Mouse (Mus musculus): Measurements from ENCODE around the gene Dzip1.

Dzip1 gene

DNA sequence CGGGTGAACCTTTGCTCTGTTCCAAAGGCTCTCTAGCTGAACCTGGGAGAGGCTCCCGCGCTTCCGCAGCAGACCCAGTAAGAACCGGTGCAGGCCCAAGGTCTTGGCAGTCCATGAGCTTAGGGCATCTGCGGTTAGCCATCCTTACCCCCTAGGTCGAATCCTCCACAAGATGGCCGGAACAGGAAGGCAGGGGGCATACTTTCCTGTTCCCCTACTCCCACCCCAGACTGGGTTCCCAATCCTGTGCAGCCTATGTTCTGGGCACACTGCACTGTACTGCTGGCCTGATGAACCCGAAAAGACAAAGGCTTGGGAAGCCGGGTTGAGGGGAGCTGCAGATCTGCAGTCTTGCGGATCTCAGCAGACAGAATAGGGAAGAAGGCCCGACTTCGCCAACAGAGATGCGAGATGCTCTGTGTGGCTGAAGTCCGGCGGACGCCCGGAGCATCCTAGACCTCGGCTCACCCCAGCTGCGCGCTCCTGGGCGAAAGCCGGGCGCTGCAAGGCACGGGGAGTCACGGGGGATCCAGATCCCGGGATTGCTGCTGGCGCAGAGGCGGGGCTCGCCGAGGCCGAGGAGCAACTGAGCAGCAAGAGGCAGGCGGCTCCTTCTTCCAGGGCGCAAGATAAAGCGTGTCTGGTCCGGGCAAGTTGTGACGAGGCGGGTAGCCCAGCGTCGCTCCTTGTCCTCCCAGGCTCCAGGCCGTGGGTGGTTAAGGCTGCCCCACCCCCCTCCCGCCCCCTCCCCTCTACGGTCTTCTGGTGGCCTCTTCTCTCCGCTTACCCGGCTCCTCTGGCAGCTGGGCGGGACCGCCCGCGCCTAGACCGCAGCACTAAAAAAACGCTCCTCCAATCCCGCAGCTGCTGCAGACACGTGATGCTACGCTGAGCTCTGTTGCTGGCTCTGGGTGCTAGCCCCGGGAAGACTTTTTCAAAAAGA is at the start of gene Dzip1:
Dzip1 (minus strand) TSS at position 788 of the 943 bp plus-strand sequence.
- peak; percentile 76 for ATAC-seq (ENCODE audit: insufficient number of reproducible peaks, low FRiP score, low TSS enrichment)

DNA sequence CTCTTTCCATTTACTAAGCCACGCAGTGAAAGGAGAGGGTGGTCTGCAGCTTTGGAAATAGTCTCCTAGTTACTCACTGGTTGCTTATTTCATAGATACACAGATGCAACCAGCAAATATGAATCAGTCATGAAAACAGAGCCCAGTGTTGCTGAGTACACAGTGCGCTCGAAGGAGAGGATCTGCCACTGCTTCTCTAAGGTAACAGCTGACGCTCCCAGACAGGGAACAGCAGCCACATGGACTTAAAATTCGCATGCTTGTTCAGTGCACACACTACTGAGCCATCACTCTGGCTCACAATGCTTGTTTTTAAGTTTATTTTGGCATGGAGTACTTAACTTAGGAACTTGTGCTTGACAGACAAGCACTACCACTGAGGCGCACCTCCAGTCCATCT is 47.0 kb upstream of the Dzip1 start:
- ATAC-seq (ENCODE audit: insufficient number of reproducible peaks, low FRiP score, low TSS enrichment), result no peak

DNA sequence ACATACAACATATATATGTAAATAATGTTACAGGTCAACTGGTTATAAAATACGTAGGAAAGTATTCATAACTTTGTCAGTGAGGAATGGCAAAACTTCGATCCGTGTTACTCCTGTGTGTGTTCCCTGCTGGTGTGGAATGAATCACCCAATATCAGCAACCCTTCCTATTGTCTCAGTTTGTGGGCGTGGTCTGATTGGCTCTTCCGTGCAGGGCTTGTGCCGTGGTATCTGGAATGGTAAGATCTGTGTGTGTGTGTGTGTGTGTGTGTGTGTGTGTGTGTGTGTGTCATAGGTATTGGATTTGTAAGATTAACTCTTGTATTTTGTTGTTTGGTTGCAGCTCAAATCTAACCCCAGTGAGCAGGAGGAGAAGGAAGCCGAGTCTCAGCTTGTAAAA is 42.4 kb upstream of the Dzip1 start:
- ATAC-seq (ENCODE audit: insufficient number of reproducible peaks, low FRiP score, low TSS enrichment), result no peak

DNA sequence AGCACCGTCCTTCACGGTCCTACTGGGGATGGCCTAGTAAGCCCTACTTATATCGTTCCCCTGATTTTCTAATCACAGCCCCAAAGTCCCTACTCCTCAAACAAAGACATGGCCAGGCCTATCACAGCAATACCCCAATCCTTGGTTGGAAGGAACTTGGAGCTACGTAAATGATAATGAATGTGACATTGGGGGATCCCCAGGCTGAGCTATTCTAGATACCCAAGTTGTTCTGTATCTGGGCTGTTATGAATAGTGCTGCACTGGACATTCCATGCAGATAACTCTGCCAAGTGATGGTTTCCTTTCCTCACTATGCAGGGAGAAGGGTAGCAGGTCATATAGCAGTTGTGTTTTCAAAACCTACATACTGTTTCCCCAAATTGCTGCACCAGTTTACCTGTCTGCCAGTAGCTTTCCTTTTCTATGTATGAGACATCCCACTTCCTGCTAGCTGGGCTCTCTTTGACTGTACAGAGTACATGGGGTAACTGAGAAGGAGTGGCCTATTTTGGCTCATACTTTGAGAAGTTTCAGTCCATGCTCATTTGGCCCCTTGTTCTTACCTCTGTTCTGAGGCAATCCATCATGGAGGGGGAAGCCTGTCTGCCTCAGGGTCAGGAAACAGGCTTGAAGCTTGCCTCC is 40.2 kb upstream of the Dzip1 start:
- ATAC-seq (ENCODE audit: insufficient number of reproducible peaks, low FRiP score, low TSS enrichment), result no peak

DNA sequence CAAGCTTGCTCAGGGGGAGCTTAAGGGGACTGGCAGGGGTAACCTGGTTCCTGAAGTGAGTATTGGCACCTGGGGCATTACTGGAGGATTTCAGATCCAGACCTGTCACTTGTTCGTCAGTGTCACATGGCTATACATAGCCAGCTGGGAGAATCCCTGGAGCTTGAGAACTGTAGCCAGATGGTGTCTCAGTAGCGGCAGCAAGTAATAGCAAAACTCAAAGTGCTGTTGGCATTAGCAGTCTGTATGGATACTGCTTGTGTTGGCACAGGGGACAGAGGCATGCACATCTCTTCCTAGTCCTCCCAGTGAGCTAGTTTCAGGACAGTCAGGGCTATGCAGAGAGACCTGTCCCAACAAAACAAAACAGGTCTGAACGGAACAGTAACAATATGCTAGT is 32.8 kb upstream of the Dzip1 start:
- peak; percentile 15; the same call in 1 of the 2 replicates for ATAC-seq (ENCODE audit: insufficient number of reproducible peaks, low FRiP score, low TSS enrichment)

DNA sequence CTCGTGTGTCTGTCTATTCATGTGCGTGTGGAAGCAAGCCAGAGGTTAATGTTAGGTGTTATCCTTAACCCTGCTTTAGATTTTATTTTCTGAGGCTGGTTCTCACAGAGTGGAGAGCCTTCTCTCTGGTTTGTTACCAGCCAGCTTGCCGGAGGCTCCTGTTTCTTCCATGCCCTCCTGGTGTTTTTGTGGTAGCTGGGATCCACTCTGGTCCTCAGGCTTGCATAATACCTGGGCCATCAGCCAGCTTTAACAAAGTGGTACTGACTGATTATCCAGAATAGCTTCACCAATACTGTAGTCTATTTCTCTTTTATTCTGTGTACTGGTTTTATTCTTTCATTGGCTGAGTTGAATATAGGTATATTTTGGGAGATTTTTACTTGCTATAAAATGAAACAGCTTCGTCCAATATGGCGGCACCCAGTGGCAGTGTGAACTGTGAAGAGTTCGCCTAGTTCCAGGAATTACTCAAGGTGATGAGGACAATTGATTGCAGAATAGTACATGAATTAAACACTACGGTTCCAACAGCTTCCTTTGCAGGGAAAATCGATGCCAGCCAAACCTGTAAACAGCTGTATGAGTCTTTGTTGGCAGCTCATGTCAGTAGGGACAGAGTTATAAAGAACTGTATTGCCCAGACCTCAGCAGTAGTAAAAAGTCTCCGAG is 26.8 kb upstream of the Dzip1 start:
- 0 out of 2 replicates have a peak, but pooled peaks have one; percentile 52 for ATAC-seq (ENCODE audit: insufficient number of reproducible peaks, low FRiP score, low TSS enrichment)

DNA sequence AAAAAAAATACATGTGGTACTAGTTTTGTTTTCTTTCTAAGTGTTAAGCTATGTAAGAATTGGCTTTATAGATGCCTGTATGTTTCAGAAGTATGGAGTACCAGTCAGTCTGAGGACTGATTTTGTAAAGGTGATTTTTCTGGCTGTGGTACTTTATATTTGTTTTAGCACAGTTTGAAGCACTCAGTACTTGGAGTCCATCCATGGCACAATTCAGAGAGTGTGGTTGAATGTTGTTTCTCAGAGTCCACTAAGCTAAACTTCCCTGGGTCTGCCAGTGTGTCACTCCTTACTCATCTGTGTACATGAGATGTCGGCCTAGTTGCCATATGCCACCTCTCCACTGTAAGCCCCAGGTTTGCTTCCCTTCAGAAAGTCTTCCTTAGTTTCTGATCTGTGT is 23.6 kb upstream of the Dzip1 start:
- ATAC-seq (ENCODE audit: insufficient number of reproducible peaks, low FRiP score, low TSS enrichment), result no peak

DNA sequence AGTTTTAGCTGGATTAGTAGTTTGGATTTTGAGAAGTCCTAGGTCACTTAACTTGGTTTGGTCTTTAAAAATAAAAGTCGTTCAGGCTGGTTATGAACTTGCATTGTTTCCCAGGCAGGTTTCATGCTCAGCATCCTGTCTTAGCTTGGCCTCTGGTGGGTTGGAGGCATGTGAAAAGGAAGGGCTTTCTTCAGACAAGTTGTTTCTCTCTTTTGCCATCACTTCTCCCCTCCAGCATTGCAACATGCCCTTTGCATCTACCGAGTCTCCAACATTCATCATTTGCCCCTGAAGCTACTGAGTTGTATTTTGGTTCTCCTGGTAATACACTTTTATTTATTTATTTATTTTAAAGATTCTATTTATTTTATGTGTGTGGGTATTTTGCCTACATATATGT is 19.4 kb upstream of the Dzip1 start:
- ATAC-seq (ENCODE audit: insufficient number of reproducible peaks, low FRiP score, low TSS enrichment), result no peak

DNA sequence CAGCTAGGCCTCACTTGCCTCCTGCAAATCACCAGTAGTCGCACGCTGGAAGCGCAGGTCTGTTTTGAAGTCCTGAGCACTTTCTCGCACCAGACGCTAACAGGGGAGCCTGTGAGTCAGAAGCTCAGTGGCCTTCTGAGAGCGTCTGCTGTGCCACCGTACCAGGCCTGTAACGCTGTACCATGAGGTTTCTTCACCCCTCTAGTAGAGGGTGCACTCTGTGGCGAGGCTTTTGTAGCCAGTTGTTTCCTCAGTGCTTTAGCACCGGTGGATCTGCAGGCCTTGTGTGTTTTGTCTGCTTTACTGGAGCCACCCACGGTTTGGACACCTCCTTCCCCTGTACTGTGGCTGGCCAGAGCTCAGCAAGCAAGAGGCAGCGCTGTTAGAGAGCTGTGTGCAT is 16.8 kb upstream of the Dzip1 start:
- ATAC-seq (ENCODE audit: insufficient number of reproducible peaks, low FRiP score, low TSS enrichment), result no peak

DNA sequence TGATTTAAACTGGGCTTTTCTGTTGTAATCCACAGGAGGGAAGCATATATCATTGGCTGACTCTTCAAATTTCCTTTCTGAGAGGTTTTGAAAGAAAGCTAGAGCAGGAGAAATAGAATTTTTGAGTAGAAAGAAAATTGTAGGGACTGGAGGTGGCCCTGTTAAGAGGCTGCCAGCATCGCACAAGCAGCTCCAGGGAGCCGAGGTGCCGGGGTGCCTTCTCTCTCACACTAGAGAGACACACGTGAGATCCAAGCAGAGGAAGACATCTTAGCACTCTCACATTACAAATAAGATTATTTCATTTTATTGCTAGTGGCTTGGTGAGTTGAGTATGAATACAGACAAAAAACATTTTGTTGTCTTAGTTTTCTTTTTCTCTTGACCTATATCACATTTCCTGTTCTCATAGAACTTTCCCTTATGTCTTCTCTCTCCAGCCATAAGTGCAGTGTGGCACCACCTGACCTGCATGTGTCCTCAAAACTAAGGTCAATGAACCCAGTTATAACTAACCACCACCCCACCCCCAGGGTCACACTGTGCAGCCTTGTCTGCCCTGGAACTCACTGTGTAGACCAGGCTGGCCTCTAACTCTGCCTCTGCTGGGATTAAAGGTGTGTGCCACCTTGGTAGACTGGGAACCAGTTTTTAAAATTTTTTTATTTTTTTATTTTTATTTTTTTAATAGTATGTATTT is 15.7 kb upstream of the Dzip1 start:
- ATAC-seq (ENCODE audit: insufficient number of reproducible peaks, low FRiP score, low TSS enrichment), result no peak

DNA sequence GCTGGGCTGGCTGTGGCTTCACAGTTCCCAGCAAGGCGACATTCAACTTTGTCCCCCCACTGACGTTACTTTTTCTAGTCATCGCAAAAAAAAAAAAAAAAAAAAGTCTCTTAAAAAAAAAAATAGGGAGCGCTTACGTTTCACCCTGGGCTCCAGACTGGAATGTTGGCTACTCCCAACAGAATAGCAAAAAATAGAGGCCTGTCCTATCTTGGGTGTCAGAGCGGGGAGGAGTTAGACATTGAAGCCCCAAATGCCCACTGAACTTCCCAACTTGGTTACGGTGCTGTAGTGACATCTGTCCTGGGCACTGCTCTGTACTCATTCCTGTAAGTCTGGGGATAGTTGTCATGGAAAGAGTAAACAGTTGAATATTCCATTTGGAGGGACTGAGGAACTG is 13.3 kb upstream of the Dzip1 start:
- ATAC-seq (ENCODE audit: insufficient number of reproducible peaks, low FRiP score, low TSS enrichment), result no peak

DNA sequence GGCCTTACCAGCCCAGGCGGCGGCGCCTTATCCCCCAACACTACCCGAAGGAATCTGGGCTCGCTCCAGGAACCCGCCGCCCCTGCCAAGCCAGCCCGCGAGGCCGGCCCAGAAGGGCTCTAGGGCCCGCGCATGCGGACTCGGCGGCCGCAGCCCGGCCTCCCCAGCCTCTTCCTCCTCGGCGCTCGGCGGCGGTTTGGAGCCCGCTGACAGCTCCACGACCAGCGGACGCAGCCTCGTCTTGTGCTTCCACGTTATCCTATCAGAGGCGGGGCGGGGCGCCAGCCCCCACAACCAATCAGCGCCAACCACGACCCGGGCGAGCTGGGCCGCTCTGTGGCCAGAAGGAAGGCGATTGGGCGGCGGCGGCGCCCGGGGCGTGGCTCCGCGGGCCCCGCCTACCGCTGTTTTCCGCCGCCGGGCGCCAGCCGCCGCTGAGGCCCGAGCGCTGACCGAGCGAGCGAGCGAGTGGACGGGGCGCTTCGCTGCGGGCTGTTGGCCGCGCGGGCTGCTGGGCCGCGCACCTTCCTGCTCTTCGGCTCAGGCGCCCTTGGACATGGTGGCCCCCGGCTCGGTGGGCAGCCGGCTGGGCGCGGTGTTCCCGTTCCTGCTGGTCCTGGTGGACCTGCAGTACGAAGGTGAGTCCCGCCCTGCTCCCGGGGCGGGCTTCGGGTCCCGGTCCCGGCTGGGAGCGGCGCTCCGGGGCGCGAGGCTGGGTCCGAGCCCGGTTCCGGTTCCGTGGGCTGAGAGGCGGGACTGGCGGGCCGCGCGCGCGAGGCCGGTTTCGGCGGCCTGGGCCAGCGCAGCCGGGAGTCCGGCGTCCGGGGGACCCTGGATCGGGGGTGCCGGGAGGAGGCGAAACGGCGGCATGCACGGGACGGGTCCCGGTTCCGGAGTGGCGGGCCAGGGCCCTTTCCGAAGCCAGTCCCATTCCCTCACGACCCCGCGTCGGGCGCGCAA is 12.6 kb upstream of the Dzip1 start, which contains the start of gene Dnajc3:
Dnajc3 (plus strand) TSS at position 444 of the 960 bp plus-strand sequence.
- peak; percentile 96 for ATAC-seq (ENCODE audit: insufficient number of reproducible peaks, low FRiP score, low TSS enrichment)

DNA sequence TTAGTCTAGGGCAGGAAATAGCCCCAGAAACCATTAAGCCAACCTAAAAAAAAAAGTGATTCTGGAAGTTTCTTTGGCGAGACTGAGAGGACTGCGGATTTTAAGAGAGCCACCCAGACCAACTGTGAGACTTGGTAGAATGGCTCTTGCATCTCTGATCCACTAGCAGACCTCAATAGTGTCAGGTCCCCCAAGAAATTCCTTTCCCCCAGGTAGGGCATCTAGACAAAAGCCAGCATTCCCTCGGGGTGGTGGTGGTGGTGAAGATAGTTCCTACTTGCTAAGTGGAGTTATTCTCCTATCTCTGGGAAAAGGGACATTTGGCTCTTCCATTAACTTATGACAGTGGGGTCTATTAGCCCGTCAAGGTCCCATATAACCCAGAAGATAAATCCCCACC is 11.7 kb upstream of the Dzip1 start:
- ATAC-seq (ENCODE audit: insufficient number of reproducible peaks, low FRiP score, low TSS enrichment), result no peak; the same call in 1 of the 2 replicates

DNA sequence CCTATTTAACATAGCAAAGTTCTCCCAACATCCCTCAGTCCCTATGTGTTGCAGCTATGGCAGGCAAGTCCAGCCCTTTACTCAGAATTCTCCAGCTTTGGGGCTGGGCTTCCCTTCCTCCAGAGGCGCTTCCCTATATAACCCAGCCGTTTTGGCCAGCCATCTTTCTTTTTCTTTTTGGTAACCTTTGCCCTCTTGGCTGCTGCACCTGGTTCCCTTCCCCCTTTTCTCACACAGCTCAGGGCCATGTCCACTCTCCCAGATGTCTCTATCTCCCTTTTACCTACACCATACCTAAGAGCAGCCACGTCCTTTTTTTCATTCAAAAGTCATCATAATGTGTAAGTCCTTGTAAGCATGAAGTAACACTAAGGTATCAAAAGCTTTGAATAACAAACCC is 11.0 kb upstream of the Dzip1 start:
- no peak for ATAC-seq (ENCODE audit: insufficient number of reproducible peaks, low FRiP score, low TSS enrichment)

DNA sequence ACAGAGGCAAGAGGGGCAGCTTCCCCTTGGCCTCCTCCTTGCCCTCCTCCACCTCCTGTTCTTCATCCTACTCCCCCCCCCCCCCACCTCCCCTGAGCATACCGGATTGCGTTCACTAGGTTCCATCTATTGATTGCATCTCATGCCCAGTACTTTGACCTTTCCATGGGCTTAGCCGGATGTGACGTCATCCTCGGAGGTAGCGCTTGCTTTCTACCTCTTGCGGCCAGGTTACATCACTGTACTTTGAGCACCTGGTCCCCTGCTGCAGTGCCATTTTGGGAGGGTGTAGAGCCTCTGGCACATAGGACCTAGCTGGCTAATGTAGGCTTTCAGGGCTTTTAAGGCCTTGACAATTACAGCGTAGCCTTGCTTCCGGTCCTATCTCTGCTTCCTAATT is 9.4 kb upstream of the Dzip1 start:
- no peak for ATAC-seq (ENCODE audit: insufficient number of reproducible peaks, low FRiP score, low TSS enrichment)

DNA sequence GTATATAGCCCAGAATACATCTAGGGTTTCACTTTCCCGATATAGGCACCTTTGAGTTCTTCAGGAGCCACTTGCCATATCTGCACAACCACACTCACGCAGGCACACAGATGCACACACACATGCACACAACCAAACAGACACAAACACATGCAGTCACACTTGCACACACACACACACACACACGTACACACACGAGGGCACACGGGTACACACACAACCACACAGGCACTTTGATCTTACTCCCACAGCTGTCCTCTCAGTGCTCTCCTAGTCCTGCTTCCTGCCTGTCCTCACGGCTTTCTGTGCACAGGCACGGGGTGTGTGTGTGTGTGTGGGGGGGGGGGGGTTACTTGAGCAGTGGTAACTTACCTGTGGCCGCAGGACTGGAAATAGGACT is 7.7 kb upstream of the Dzip1 start:
- no peak for ATAC-seq (ENCODE audit: insufficient number of reproducible peaks, low FRiP score, low TSS enrichment)

DNA sequence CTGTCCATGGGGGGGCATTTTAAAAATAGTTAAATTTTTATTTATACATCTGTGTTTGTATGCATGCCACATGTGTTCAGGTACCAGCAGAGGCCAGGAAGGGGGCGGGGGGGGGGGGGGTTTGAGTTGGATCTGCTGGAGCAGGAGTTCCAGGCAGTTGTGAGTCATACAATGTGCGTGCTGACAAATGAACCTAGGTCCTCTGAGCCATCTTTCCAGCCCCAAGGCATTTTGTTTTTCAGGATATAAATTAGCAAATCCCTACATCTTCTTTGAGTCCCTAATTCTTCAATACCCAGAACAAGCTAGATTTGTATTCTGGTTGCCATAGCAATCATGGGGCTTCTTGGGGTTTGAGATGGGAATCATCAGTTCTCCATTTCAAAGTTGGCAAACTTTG is 5.9 kb upstream of the Dzip1 start:
- ATAC-seq (ENCODE audit: insufficient number of reproducible peaks, low FRiP score, low TSS enrichment), result no peak

DNA sequence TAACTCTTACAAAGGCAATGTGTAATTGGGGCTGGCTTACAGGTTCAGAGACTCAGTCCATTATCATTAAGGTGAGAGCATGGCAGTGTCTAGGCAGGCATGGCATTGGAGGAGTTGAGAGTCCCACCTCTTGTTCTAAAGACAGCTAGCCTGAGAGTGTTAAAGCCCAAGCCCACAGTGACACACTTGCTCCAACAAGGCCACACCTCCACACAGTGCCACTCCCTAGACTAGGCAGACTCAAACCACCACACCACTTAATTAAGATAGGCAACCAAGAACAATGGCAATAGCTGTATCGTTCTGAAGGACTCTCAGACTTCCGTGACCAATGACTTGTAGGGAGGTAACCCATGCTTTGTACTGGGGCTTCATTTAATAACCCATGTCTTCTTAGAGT is 5.5 kb upstream of the Dzip1 start:
- no peak for ATAC-seq (ENCODE audit: insufficient number of reproducible peaks, low FRiP score, low TSS enrichment)

DNA sequence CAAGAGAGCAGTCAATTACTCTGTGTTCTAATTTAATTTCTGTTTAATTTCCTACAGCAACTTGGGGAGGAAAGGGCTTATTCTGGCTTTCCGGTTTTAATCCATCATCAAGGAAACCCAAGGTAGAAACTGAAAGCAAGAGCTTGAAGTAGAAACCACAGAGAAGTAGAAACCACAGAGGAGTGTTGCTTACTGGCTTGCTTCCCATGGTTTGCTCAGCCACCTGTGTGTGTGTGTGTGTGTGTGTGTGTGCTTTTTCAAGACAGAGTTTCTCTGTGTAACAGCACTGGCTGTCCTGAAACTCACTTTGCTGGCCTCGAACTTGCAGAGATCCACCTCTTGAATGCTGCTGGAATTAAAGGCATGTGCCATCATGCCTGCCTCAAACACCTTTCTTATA is 4.5 kb upstream of the Dzip1 start:
- ATAC-seq (ENCODE audit: insufficient number of reproducible peaks, low FRiP score, low TSS enrichment), result no peak

Data from cerebellum, adult (tissue).